ENCODE assay signal across 20 mouse cellular contexts in the genomic region with DNA sequence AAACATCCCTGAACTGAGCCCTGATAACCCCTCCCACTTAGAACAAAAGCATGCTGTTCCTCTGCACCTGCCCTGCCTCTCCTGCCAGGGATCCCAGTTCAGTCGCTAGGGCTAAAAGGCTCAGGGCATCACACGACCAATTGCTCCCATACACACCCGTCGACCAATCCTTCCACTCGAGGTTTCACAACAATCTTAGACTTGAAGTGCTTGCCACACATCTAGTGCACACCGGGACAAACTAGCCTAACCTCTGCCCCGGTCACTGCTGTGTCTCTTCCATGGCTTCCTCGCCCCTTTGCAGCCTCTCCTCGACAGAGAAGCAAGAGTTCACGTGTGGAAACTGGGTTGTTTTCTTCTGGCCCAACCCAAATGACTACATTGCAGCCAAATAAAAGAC. TPM values are rescaled to one million over a fixed set of nuclear protein-coding genes. Genes with fewer than 3 reads are reported as not detected.
DNase-seq lines count a peak whose midpoint lies in the region; ATAC-seq lines count a peak whose summit lies in the region.
"Had no signal": no experiment of that assay in that cellular context is flagged by ENCODE, and none has a peak within 500 bp of the region (broad histone marks: within the 10 kb centered on the region; RNA-seq: fewer than 3 reads in every experiment).

No protein-coding gene starts in this region.

- peak; percentile 69 to 82 for DNase-seq in lung, adult 18-20 months
- no peak for DNase-seq in lung, postnatal 14 days
- DNase-seq in ES-CJ7 (ENCODE audit: low read depth, low spot score), result peak; percentile 9
- peak; percentile 56 for DNase-seq in adipocyte (ENCODE audit: low spot score)
- DNase-seq in kidney, adult 9 months, result no peak
- DNase-seq: adrenal gland, postnatal 10 days; cerebellum, adult 11-12 months; cerebellum, adult 8-10 months; cerebellum, postnatal 10 days; cerebellum, postnatal 36 days; embryo, embryonic 11 days; gastrocnemius, postnatal 25 days; heart, adult 18-20 months; heart, postnatal 10 days; heart, postnatal 4 days had no signal

- ATAC-seq in megakaryocyte progenitor cell, adult 5-6 weeks (replicated peaks; ENCODE audit: poor library complexity), result no peak
- ATAC-seq: activated CD4-positive, CD25-positive, alpha-beta regulatory T cell, adult 4 months; CD4-positive, CD25-positive, alpha-beta regulatory T cell, adult 4 months; forebrain, embryonic 15.5 days; hindbrain, postnatal 0 days had no signal

RNA-seq across cellular contexts. Expression of gene Socs2, which starts 3.3 kb away (rescaled TPM):
- 1.0 TPM in 1 of 2 replicates, not detected in the other for total RNA-seq in megakaryocyte progenitor cell, adult 5-6 weeks (2015)
- 0.33 and 0.61 TPM in 2 replicates for total RNA-seq in megakaryocyte progenitor cell, adult 5-6 weeks (2017)

Comparison
In these comparisons a context has a peak if more than half of its experiments do, and no peak if none do; other contexts are left out.
1. DNase-seq: peak in lung, adult 18-20 months (2 of 2), ES-CJ7 (single experiment) and adipocyte (single experiment); none in lung, postnatal 14 days (single experiment) and kidney, adult 9 months (single experiment).